Mouse (Mus musculus): ENCODE measurements around the gene Sec14l4. TPM values are rescaled to one million over a fixed set of nuclear protein-coding genes. Genes with fewer than 3 reads are reported as not detected.

Sec14l4 gene
- total RNA-seq, 2 experiments from 2014 or later: not detected

Other genes with a start within 250 kb of the Sec14l4 start
- gene Osbp2, start 167.6 kb upstream of the Sec14l4 start, total RNA-seq (2014; fragmentation: Nextera tagmentation): 0.17 TPM in 1 of 2 replicates, not detected in the other
- not detected in 2 replicates for gene Osbp2, start 167.6 kb upstream of the Sec14l4 start, total RNA-seq (2017)
- not detected in 2 replicates for gene 4921536K21Rik, start 136.4 kb upstream of the Sec14l4 start, total RNA-seq (2014; fragmentation: Nextera tagmentation)
- 0.56 TPM in 1 of 2 replicates, not detected in the other for gene 4921536K21Rik, start 136.4 kb upstream of the Sec14l4 start, total RNA-seq (2017)
- gene Dusp18, start 136.2 kb upstream of the Sec14l4 start, total RNA-seq (2014; fragmentation: Nextera tagmentation): 0.35 TPM in 1 of 2 replicates, not detected in the other
- gene Dusp18, start 136.2 kb upstream of the Sec14l4 start, total RNA-seq (2017): not detected in 2 replicates
- gene Slc35e4, start 116.8 kb upstream of the Sec14l4 start, total RNA-seq (2014; fragmentation: Nextera tagmentation): 0.35 TPM in 1 of 2 replicates, not detected in the other
- gene Slc35e4, start 116.8 kb upstream of the Sec14l4 start, total RNA-seq (2017): 0.09 TPM in 1 of 2 replicates, not detected in the other
- 4.0 and 6.7 TPM in 2 replicates for gene Tcn2, start 99.3 kb upstream of the Sec14l4 start, total RNA-seq (2014; fragmentation: Nextera tagmentation)
- gene Tcn2, start 99.3 kb upstream of the Sec14l4 start, total RNA-seq (2017): 4.4 and 5.9 TPM in 2 replicates
- gene Pes1, start 67.5 kb upstream of the Sec14l4 start, total RNA-seq (2014; fragmentation: Nextera tagmentation): 107 and 117 TPM in 2 replicates
- 143 and 228 TPM in 2 replicates for gene Pes1, start 67.5 kb upstream of the Sec14l4 start, total RNA-seq (2017)
- gene 4930556J24Rik, start 54.7 kb upstream of the Sec14l4 start, total RNA-seq (2014; fragmentation: Nextera tagmentation): not detected in 2 replicates
- not detected in 2 replicates for gene 4930556J24Rik, start 54.7 kb upstream of the Sec14l4 start, total RNA-seq (2017)
- not detected in 2 replicates for gene Gal3st1, start 47.8 kb upstream of the Sec14l4 start, total RNA-seq (2014; fragmentation: Nextera tagmentation)
- gene Gal3st1, start 47.8 kb upstream of the Sec14l4 start, total RNA-seq (2017): not detected in 2 replicates
- gene Sec14l3, start 33.4 kb downstream of the Sec14l4 start, total RNA-seq (2014; fragmentation: Nextera tagmentation): not detected in 2 replicates
- gene Sec14l3, start 33.4 kb downstream of the Sec14l4 start, total RNA-seq (2017): not detected in 2 replicates
- gene Mtfp1, start 64.0 kb downstream of the Sec14l4 start, total RNA-seq (2014; fragmentation: Nextera tagmentation): 39.6 and 47.8 TPM in 2 replicates
- gene Mtfp1, start 64.0 kb downstream of the Sec14l4 start, total RNA-seq (2017): 26.3 and 31.4 TPM in 2 replicates
- gene Sec14l2, start 92.0 kb downstream of the Sec14l4 start, total RNA-seq (2014; fragmentation: Nextera tagmentation): 17.5 and 26.8 TPM in 2 replicates
- 4.5 and 22.5 TPM in 2 replicates for gene Sec14l2, start 92.0 kb downstream of the Sec14l4 start, total RNA-seq (2017)
- 6.6 and 8.0 TPM in 2 replicates for gene Rnf215, start 103.7 kb downstream of the Sec14l4 start, total RNA-seq (2014; fragmentation: Nextera tagmentation)
- 3.4 and 5.8 TPM in 2 replicates for gene Rnf215, start 103.7 kb downstream of the Sec14l4 start, total RNA-seq (2017)
- gene Ccdc157, start 128.8 kb downstream of the Sec14l4 start, total RNA-seq (2014; fragmentation: Nextera tagmentation): 0.48 and 2.6 TPM in 2 replicates
- gene Ccdc157, start 128.8 kb downstream of the Sec14l4 start, total RNA-seq (2017): 0.80 and 2.9 TPM in 2 replicates
- 74.9 and 93.2 TPM in 2 replicates for gene Sf3a1, start 128.9 kb downstream of the Sec14l4 start, total RNA-seq (2014; fragmentation: Nextera tagmentation)
- 42.5 and 64.9 TPM in 2 replicates for gene Sf3a1, start 128.9 kb downstream of the Sec14l4 start, total RNA-seq (2017)
- gene Tbc1d10a, start 155.3 kb downstream of the Sec14l4 start, total RNA-seq (2014; fragmentation: Nextera tagmentation): 5.9 and 8.0 TPM in 2 replicates
- 1.8 and 2.2 TPM in 2 replicates for gene Tbc1d10a, start 155.3 kb downstream of the Sec14l4 start, total RNA-seq (2017)
- 1.2 TPM in 1 of 2 replicates, not detected in the other for gene Castor1, start 186.8 kb downstream of the Sec14l4 start, total RNA-seq (2014; fragmentation: Nextera tagmentation)
- 0.15 TPM in 1 of 2 replicates, not detected in the other for gene Castor1, start 186.8 kb downstream of the Sec14l4 start, total RNA-seq (2017)
- 3.3 and 5.6 TPM in 2 replicates for gene Osm, start 205.0 kb downstream of the Sec14l4 start, total RNA-seq (2014; fragmentation: Nextera tagmentation)
- 5.3 and 7.2 TPM in 2 replicates for gene Osm, start 205.0 kb downstream of the Sec14l4 start, total RNA-seq (2017)
- gene Lif, start 226.1 kb downstream of the Sec14l4 start, total RNA-seq (2014; fragmentation: Nextera tagmentation): not detected in 2 replicates
- 0.30 and 0.33 TPM in 2 replicates for gene Lif, start 226.1 kb downstream of the Sec14l4 start, total RNA-seq (2017)

All from megakaryocyte-erythroid progenitor cell, adult 5-6 weeks (primary cell).